Mouse (Mus musculus) stomach, postnatal 0 days (tissue): ENCODE measurements at regions not wholly inside any gene's neighbourhood (a gene's known extent, or its start where the extent isn't known, plus 50 kb on each side); places are given as distances from the start of the nearest gene placed in this dataset.

Source experiments
- CTCF ChIP-seq: IDR thresholded peaks from 2 replicates; pipeline ENCODE4 v1.5.1; 2016; ENCODE audit warnings: antibody characterized with exemption, low read depth, mild to moderate bottlenecking, moderate library complexity
- EP300 ChIP-seq: optimal IDR thresholded peaks from 2 replicates; pipeline ENCODE3; 2016; ENCODE audit warnings: antibody characterized with exemption

DNA sequence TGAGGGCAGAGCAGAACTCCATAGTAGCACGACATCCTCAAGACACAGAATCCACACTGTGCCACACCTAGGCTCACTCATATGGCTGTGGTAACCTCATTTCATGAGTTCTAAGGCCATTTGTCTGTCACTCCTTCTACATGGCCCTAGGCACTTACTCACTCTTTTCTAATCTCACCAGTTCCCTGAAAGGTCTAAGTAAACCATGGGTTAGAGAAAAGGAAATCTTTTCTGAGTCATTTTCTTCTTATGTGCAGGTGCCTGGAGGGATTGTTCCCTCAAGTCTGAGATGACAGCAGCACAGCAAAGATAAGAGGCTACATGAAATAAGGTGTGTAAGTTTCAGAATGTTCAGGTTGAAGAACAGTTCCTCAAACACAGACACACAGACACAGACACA lies 120.8 kb upstream of the Gdi2 start:
- TF ChIP-seq CTCF: no peak
- TF ChIP-seq EP300: no peak
